Comparison of ENCODE assay signal across 17 mouse cellular contexts in the genomic region with DNA sequence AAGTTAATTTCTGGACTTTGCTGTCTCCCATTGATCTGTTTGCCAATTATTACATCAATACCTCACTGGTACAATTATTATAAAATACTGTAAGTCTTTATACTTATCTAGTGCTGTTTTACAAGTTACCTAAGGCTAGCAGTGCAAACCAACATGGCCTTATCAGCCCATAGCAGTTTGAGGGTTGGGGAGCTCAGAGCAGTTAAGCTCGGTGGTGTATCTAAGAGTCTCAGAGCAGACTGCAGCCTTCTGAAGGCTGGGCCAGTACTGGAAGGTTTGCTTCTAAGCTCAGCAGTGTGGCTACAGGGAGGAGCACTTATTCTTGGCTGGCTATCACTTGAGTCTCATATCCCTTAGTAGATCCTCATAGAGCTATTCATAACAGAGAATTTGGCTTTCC.
A peak's percentile ranks its signal among the peaks of the same experiment; 100 is the strongest.
DNase-seq lines count a peak whose midpoint lies in the region; ATAC-seq and TF ChIP-seq lines count a peak whose summit lies in the region.
"Had no signal": no experiment of that assay in that cellular context is flagged by ENCODE, and none has a peak within 500 bp of the region (broad histone marks: within the 10 kb centered on the region; RNA-seq: fewer than 3 reads in every experiment).

No protein-coding gene starts in this region.

- no peak overlapping the region for H3K9ac ChIP-seq in intestine, embryonic 15.5 days
- H3K9ac ChIP-seq in intestine, postnatal 0 days (ENCODE audit: low read depth, low read length) = no peak overlapping the region
- H3K9ac ChIP-seq in liver, embryonic 11.5 days (ENCODE audit: low read depth, low read length) = no peak overlapping the region
- H3K9ac ChIP-seq in midbrain, embryonic 11.5 days (ENCODE audit: low read length) = no peak overlapping the region
- H3K9ac ChIP-seq: embryonic facial prominence, embryonic 12.5 days; forebrain, embryonic 13.5 days; heart, embryonic 13.5 days; lung, embryonic 15.5 days; neural tube, embryonic 13.5 days had no signal

- no peak overlapping the region for H3K4me2 ChIP-seq in intestine, embryonic 15.5 days (replicated peaks)
- no peak overlapping the region for H3K4me2 ChIP-seq in intestine, postnatal 0 days (replicated peaks; ENCODE audit: low read depth)
- no peak overlapping the region for H3K4me2 ChIP-seq in liver, embryonic 11.5 days
- H3K4me2 ChIP-seq in midbrain, embryonic 11.5 days = no peak overlapping the region
- H3K4me2 ChIP-seq: embryonic facial prominence, embryonic 12.5 days; forebrain, embryonic 13.5 days; heart, embryonic 13.5 days; lung, embryonic 15.5 days; neural tube, embryonic 13.5 days had no signal

- H3K9me3 ChIP-seq in intestine, embryonic 15.5 days = no peaks in the 10 kb centered on the region
- no peaks in the 10 kb centered on the region for H3K9me3 ChIP-seq in intestine, postnatal 0 days (ENCODE audit: control insufficient read depth)
- no peaks in the 10 kb centered on the region for H3K9me3 ChIP-seq in liver, embryonic 11.5 days (ENCODE audit: control insufficient read depth, low read length)
- no peaks in the 10 kb centered on the region for H3K9me3 ChIP-seq in midbrain, embryonic 11.5 days (ENCODE audit: control insufficient read depth, low read length)
- no peaks in the 10 kb centered on the region; the same call in 1 of the 2 replicates for H3K9me3 ChIP-seq in forebrain, embryonic 10.5 days
- H3K9me3 ChIP-seq: embryonic facial prominence, embryonic 12.5 days; forebrain, embryonic 13.5 days; lung, embryonic 15.5 days had no signal

- H3K4me1 ChIP-seq in intestine, embryonic 15.5 days (replicated peaks) = peaks cover 8% of the 10 kb centered on the region; the same call in 1 of the 2 replicates
- H3K4me1 ChIP-seq in intestine, postnatal 0 days (replicated peaks; ENCODE audit: control insufficient read depth, insufficient read depth, low read length) = no peaks in the 10 kb centered on the region
- H3K4me1 ChIP-seq in liver, embryonic 11.5 days (replicated peaks; ENCODE audit: control insufficient read depth, insufficient read depth, low read length) = peaks cover 35% of the 10 kb centered on the region
- peaks cover 7% of the 10 kb centered on the region; the same call in 1 of the 2 replicates for H3K4me1 ChIP-seq in midbrain, embryonic 11.5 days (ENCODE audit: control insufficient read depth, insufficient read depth, low read length)
- peaks cover 32% of the 10 kb centered on the region for H3K4me1 ChIP-seq in forebrain, embryonic 10.5 days

- no peak for TF ChIP-seq CTCF in intestine, postnatal 0 days (IDR thresholded peaks at IDR 0.05; ENCODE audit: low read depth)

- 74% methylated on average over 1 of the region's 1 CpGs for WGBS in intestine, embryonic 15.5 days
- 77% methylated on average over 1 of the region's 1 CpGs for WGBS in intestine, postnatal 0 days
- 40% methylated on average over 1 of the region's 1 CpGs for WGBS in liver, embryonic 11.5 days
- WGBS in midbrain, embryonic 11.5 days = 95% methylated on average over 1 of the region's 1 CpGs
- WGBS in forebrain, embryonic 10.5 days = 93% methylated on average over 1 of the region's 1 CpGs

- peak; percentile 27; the same call in 1 of the 2 replicates for ATAC-seq in intestine, embryonic 15.5 days
- ATAC-seq in intestine, postnatal 0 days = no peak
- ATAC-seq in liver, embryonic 11.5 days (replicated peaks; ENCODE audit: low FRiP score) = peak; percentile 96
- ATAC-seq in megakaryocyte-erythroid progenitor cell, adult 5-6 weeks (replicated peaks; ENCODE audit: low FRiP score, low TSS enrichment, poor library complexity, severe bottlenecking) = peak; percentile 93
- ATAC-seq in midbrain, embryonic 11.5 days (ENCODE audit: low FRiP score) = no peak
- ATAC-seq: forebrain, embryonic 13.5 days had no signal

- peak; percentile 80 for DNase-seq in c-Kit-positive CD71-positive TER-119-negative erythroid progenitor cells, embryonic 14.5 days (ENCODE audit: low read depth)
- no peak for DNase-seq in liver, embryonic 11.5 days (ENCODE audit: low spot score)
- DNase-seq in urinary bladder, postnatal 10 days (ENCODE audit: low spot score) = no peak
- DNase-seq in midbrain, embryonic 11.5 days (ENCODE audit: low spot score, missing footprints) = no peak
- no peak for DNase-seq in forebrain, embryonic 10.5 days (ENCODE audit: extremely low spot score, low spot score)
- DNase-seq: adrenal gland, postnatal 14 days had no signal

- H3K27me3 ChIP-seq in intestine, embryonic 15.5 days (replicated peaks) = no peaks in the 10 kb centered on the region
- H3K27me3 ChIP-seq in intestine, postnatal 0 days (replicated peaks; ENCODE audit: control insufficient read depth, insufficient read depth, low read length) = no peaks in the 10 kb centered on the region
- no peaks in the 10 kb centered on the region for H3K27me3 ChIP-seq in liver, embryonic 11.5 days (replicated peaks; ENCODE audit: control insufficient read depth, insufficient read depth, low read length)
- no peaks in the 10 kb centered on the region for H3K27me3 ChIP-seq in midbrain, embryonic 11.5 days (ENCODE audit: control insufficient read depth, insufficient read depth, low read length)
- no peaks in the 10 kb centered on the region for H3K27me3 ChIP-seq in forebrain, embryonic 10.5 days (ENCODE audit: poor library complexity, severe bottlenecking)
- H3K27me3 ChIP-seq: embryonic facial prominence, embryonic 12.5 days; forebrain, embryonic 13.5 days; heart, embryonic 13.5 days; lung, embryonic 15.5 days; neural tube, embryonic 13.5 days had no signal

- no peak overlapping the region for H3K27ac ChIP-seq in intestine, embryonic 15.5 days
- no peak overlapping the region for H3K27ac ChIP-seq in intestine, postnatal 0 days (ENCODE audit: low read depth, low read length)
- H3K27ac ChIP-seq in liver, embryonic 11.5 days (ENCODE audit: low read depth, low read length) = peak overlapping the region; percentile 92
- no peak overlapping the region for H3K27ac ChIP-seq in midbrain, embryonic 11.5 days (ENCODE audit: low read depth, low read length)
- no peak overlapping the region for H3K27ac ChIP-seq in forebrain, embryonic 10.5 days
- H3K27ac ChIP-seq: embryonic facial prominence, embryonic 12.5 days; forebrain, embryonic 13.5 days; heart, embryonic 13.5 days; kidney, postnatal 0 days; layer of hippocampus, adult 2 months; left cerebral cortex, adult 2 months; lung, embryonic 15.5 days; neural tube, embryonic 13.5 days had no signal

- H3K36me3 ChIP-seq in intestine, embryonic 15.5 days = no peaks in the 10 kb centered on the region
- no peaks in the 10 kb centered on the region for H3K36me3 ChIP-seq in intestine, postnatal 0 days (ENCODE audit: control insufficient read depth, insufficient read depth)
- no peaks in the 10 kb centered on the region for H3K36me3 ChIP-seq in liver, embryonic 11.5 days (ENCODE audit: control insufficient read depth, insufficient read depth, low read length)
- H3K36me3 ChIP-seq in midbrain, embryonic 11.5 days (ENCODE audit: control insufficient read depth, insufficient read depth, low read length) = no peaks in the 10 kb centered on the region
- no peaks in the 10 kb centered on the region for H3K36me3 ChIP-seq in forebrain, embryonic 10.5 days (replicated peaks)
- H3K36me3 ChIP-seq: embryonic facial prominence, embryonic 12.5 days; heart, embryonic 13.5 days; lung, embryonic 15.5 days; neural tube, embryonic 13.5 days had no signal

- no peak overlapping the region for H3K4me3 ChIP-seq in intestine, embryonic 15.5 days (replicated peaks)
- H3K4me3 ChIP-seq in intestine, postnatal 0 days (ENCODE audit: low read depth, low read length) = no peak overlapping the region
- H3K4me3 ChIP-seq in liver, embryonic 11.5 days (ENCODE audit: low read depth, low read length) = no peak overlapping the region
- H3K4me3 ChIP-seq in midbrain, embryonic 11.5 days (ENCODE audit: low read depth, low read length) = no peak overlapping the region
- no peak overlapping the region for H3K4me3 ChIP-seq in forebrain, embryonic 10.5 days
- H3K4me3 ChIP-seq: embryonic facial prominence, embryonic 12.5 days; forebrain, embryonic 13.5 days; heart, embryonic 13.5 days; layer of hippocampus, adult 2 months; left cerebral cortex, adult 2 months; lung, embryonic 15.5 days; neural tube, embryonic 13.5 days had no signal

Comparison
In these comparisons a context has a peak if more than half of its experiments do, and no peak if none do; other contexts are left out.
1. ATAC-seq: peak in intestine, embryonic 15.5 days (single experiment), liver, embryonic 11.5 days (single experiment) and megakaryocyte-erythroid progenitor cell, adult 5-6 weeks (single experiment); none in intestine, postnatal 0 days (single experiment) and midbrain, embryonic 11.5 days (single experiment).